Mouse (Mus musculus) monocyte, adult 2 months (primary cell): ENCODE data around the gene Cebpzos.

Experiments used
- DNase-seq, 2 experiments: peaks; one replicate each; pipeline ENCODE4 v3.0.0; 2022; ENCODE audit warnings: low spot score in 2 of 2, low read depth in 1 of 2

The Cebpzos gene

DNA sequence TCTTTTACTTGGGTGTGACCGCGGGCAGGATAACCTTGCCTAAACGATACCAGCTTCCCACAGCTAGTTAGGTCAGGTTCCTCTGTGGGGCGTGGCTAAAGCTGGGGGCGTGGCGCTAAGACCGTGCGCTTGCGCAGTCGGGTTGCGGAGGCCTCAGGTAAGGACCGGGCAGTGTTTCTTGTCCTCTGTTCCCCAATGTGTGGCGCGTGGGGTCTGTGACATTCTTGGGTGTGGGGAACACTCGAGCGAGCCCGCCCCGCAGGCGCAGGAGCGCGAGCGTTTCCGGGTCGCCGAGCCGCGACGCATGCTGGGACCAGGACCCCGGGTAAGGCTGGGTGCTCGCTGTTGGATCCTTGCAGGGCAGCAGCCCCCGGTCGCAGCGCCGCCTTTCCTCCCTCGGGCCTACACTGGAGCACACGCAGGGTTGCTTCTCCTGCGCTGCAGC is at the start of gene Cebpzos:
Gene Cebpzos, plus strand, starts transcription at position 132 of the 445 bp plus-strand sequence.
- peak; percentile 53 to 70 for DNase-seq

DNA sequence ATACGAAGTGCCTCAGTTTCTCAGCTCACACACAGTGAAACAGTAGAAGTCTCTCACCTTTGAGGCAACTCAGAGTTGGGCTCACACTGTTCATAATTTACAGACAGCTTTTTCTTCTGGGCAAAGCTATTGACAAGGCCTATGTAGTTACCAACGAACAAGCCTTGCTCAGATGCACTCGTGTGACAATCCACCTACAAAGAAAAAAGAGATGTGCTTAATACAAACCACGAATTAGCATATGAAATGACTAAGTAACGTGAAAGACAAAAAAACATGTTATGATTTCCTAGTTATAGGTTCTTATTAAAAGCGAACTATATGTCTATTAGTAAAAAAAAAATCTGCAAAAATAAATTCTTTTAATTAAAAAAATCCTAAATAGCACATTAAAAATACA is 42.4 kb upstream of the Cebpzos start:
- DNase-seq = no peak

DNA sequence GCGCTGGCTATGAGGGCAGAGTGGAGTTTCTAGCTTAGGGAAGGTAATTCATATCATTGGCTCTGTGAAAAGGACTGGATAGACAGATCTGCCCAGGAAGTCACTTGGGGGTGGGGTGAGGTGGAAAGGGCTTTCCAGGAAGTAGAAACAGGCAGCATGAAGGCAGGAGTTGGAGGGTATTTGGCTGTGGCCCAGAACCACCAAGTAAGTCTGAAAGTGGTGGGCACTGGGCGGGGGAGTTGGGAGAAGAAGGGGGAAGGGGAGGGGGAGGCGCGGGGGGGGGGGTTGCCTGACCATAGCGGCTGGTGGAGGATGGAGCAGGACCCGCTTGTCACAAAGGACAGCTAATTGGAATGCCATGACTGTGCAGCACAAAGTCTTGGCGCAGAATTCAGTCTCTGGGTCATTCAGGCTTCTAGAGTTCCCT is 34.4 kb upstream of the Cebpzos start:
- DNase-seq = no peak

DNA sequence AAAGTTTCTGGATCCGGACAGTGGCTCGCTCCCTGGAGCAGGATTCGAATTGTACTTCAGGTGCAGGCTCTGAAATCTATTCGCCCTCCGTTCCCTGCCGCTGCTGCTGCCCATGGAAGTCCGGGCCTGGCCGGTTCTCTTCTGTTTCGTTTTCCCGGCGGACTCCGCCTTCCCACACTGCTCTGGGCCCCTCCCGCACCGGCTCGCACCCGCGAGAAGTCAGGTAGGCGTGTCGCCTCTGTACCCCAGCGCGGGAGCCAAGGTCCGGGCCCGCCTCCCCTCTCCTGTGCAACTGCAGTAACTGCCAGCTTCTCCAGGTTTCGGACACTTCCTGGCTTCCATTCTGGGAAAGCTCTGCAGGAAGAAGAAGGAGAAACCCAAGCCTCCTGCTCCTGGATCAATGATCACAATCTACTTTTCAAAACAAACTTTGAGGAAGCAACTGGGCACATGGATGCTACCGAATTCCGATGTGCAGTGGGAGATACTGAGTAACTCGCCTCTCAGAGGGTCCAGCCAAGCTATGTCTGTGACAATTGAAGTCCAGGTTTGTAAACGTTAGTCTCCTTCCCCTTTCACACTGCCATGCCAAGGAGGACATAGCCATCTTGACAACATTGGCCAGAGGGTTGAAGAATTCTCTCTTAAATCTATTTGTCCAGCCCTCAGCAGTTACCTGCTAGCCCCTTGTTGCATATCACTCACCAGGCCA is 33.7 kb upstream of the Cebpzos start, which contains the start of gene Eif2ak2:
Gene Eif2ak2, minus strand, starts transcription at position 173 of the 712 bp plus-strand sequence.
- DNase-seq = peak in 1 of 2 experiments; percentile 40

DNA sequence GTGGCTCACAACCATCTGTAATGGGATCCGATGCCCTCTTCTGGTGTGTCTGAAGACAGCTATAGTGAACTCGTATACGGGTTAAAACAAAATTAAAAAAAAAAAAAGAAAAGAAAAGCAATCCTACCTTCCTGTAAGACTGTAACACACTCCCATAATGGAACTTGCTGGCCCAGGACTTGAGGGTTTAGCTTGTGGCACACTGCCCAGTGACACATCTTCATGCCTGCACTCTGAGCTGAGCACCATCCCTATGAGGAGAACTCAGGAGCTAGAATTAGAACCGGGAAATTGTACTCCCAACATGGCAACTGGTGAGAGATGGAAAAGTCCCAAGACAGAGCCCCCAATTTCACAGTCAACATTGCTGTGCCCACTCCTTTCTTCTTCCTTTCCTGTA is 33.0 kb upstream of the Cebpzos start:
- DNase-seq = no peak

DNA sequence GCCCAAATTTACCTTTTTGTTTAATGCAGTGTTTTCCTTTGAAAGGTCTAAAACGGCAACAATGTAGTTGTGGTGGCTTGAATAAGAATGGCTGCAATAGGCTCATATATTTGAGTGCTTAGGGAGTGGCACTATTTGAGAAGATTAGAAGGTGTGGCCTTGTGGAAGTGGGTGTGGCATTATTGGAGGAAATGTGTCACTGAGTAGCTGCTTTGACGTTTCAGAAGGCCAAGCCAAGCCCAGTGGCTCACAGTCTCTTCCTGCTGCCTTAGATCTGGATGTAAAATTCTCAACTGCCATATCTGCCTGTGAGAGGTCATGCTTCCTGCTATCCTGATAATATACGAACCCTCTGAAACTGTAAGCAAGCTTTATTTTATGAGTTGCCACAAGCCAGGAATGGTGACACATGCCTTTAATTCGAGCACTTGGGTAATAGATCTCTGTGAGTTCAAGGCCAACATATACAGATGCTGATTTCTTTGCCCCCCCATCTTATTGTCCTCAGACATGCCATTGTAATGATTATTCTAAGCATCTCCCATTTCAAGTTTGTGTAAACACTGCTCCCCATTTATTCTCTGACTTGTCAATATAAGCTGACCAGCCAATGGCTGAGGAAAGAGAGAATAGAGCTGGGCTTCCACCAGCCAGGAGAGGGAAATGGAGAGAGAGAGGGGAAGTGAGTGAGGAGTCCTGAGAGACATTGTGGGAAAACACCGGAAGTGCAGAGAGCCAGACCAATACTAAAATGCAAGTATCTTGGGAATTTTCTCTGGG is 30.8 kb upstream of the Cebpzos start:
- DNase-seq = no peak

DNA sequence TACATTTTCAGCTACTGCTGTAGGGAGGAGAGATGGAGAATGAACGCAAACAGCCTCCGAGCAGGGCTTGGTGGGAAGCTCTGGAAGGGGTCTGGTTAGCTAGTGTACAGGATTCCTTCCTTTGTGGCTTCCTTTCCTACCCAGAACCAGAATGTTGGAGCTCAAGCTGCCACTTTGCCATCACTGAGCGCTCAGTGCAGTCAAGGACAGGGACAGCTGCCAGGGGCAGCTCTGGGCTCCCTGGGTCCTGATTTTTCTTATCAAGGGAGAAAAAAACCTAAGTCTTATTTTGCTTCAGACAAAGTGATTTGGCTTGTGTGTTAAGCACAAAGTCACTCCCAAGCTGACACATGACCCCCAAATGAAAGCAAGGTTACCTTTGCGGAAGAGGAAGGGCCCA is 27.7 kb upstream of the Cebpzos start:
- DNase-seq = no peak

DNA sequence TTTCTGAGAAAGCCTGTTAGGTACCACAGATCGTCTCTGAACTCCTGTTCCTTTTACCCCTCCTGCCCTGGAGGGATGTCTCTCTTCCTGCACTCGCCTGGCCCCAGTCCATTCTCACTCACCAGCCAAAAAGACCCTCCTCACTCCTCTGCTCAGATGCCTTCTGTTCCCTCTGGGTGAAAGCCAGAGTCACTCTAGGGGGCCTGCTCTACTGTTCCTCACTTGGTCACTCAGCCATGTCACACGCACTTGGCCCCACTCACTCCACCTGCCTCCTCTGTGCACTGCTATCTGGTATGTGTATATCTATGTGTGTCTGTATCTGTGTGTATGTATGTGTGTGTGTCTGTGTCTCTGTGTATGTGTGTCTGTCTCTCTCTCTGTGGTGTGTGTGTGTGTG is 27.1 kb upstream of the Cebpzos start:
- DNase-seq = no peak

DNA sequence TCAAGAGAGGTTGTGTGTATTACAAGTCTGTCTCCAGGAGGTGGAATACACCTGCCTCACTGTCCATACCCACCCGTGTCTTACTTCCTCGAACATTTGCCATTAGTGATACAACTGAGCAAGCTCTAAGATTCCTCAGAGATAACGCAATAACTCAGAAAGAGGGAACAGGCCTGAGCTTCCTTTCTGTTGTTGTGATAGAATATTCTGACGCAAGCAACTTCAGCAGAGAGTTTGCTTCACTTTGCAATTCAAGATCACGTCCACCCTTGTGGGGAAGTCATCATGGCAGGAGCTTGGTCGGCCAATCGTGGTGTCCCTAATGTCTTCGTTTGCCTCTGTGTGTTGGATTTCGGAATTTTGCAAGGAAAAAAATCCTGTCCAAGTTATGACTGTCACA is 25.3 kb upstream of the Cebpzos start:
- peak in 1 of 2 experiments; percentile 11 for DNase-seq

DNA sequence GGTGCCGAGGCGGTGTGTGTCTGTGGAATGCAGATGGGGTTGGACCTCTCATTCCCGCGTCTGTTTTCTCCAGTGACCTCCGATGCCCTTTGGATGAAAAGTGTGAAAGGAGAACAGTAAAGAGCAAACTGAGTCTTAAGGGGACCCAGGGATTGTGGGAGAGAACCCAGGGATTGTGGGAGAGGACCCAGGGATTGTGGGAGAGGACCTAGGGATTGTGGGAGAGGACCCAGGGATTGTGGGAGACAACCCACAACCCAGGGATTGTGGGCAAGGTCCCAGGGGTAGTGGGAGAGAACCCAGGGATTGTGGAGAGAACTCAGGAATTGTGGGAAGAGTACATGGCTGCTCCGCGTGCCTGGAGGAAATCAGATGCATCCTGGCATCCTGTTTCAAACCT is 21.3 kb upstream of the Cebpzos start:
- no peak for DNase-seq

DNA sequence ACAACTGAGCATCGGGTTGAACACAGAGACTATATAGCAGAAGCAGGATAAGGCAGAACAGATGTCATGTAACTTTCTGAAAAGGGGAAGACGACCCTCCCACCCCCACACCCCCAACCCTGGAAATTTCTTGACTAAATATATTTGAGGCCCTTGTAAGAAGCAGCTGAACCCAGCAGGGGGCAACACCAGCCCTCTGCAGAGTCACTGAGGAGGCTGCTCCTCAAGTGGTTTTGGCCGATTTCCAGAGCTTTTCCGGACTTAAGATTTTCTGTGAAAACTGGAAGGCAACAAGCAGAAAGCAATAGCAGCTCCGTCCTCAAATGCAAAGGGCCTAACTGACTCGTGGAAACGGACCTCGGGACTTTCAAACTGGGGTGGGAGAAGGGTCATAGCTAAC is 20.9 kb upstream of the Cebpzos start:
- no peak for DNase-seq

DNA sequence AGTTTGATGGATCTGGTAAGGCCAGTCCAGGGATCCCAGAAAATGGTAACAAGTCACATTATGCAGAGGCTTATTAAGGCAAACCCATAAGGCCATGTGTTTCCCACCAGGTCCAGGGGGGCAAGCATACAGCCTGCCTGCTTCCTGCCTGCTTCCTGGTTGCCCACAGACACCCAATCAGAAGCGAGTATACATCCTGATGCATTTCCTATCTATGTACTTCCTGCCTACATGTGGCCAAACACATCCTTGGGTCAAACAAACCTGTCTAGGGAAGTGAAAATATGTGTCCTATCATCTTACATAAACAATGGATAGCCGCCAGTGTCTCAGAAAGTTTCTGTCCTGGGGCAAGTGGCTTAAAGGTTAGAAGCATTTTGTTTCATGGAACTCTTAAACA is 13.1 kb upstream of the Cebpzos start:
- no peak for DNase-seq

DNA sequence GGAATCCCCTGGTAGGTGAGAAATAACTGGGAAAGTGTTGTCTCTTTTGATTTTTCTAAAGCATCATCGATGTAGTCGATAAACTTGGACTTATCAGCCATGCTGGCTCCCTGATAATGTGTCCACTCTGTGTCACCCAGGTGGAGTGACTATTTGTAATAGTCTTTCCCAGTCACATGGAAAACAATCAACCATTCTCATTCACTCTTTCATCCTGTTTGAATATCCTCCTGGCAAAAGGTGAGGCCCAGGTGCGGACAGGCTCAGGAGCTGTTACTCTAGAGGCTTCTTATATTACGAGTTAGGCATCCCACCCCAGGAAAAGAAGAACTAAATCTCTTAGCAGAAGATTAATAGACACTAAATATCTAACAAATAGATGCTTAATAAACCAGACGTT is 9.4 kb upstream of the Cebpzos start, which contains the start of gene Sult6b1:
Gene Sult6b1, minus strand, starts transcription at position 101 of the 400 bp plus-strand sequence.
- no peak for DNase-seq

DNA sequence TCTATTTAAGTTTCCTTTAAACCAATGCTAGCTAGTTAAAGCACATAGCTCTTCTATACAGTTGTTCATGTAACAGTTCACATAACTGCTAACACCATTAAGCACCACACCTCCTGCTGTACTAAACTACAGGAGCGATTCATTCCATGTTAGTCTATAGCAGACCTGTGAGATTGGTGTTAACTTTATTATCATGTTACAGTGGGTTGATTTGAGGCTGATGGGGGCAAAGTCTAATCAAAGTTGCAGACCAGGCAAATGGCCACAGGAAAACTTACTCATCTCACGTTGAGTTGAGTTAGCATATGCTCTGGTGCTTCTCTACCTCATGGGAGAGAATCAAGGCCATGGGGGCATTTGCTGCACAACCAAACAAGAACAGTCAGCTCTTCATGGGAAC is 6.9 kb upstream of the Cebpzos start:
- DNase-seq = no peak

DNA sequence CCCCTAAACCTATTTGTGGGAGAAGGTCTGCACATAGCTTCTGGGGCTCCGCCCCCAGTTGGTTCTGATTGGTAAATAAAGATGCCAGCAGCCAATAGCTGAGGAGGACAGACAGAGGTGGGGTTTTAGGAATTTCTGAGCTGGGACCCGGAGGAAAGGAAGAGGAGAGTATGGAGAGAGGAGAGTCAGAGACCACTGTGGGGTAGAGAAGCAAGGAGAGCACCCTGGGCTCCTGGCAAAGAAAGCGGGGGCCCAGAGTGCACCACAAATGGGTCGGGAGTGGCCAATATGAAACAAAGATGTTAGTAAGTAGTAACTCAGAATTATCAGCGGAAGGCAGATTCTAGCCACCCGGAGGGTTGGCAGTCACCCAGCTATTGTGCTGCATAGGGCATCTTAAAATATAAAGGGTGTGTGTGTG is 3.4 kb upstream of the Cebpzos start:
- no peak for DNase-seq

DNA sequence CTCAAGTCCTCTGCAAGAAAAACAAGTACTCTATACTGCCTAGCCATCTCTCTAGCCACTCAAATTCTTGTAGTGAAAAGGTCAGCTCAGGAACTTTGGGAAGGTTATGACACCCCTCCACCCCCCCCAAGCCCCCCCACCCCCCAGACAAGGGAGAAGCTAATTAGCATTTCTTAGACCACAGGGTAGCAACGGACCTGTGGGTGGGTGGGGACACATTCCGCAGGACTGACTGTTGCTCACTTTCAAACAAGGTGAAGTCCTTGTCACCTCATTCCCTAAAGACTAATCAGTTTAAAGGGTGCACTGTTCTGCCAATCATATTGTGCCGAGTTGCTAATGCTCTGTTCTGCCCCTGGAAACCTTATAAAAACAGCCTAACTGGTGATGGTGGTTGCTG is 2.4 kb upstream of the Cebpzos start:
- DNase-seq = no peak

DNA sequence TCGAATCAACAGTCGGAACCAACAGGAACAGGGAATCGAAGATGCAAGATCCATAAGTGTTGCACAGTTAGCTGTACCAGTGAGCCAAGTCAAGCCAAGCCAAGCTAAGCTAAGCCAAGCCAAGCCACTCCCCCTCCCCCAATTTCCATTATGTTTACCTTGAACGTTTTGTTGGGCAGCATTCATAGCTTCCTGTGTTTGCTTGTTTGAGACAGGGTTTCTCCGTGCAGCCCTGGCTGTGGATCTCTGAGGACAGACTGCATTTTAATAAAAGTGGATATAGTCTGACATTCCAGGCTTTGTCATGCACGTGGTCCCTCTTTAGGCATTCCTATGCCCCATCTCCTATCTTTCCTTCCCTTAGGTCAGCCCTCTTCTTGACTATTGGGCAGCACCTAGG is 528 bp upstream of the Cebpzos start:
- DNase-seq = no peak

DNA sequence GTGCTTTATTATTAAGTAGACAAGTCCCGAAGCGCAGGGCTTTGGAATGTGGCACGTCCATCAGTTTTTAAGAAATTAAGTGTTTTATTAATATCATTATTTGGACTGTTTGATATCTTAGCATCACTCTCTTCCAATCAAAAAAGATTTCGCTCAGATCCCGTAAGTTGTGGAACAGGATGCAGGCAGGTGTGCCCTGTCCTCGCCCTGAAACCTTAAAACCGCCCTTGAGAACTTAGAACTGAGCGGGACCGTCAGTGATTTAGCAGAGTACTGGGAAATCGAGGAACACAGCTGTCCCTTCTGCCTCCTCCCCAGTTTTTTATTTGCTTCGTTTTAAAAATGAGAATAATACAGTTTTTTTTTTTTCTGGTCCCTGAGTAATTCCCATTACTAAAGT is 599 bp downstream of the Cebpzos start:
- DNase-seq = no peak

DNA sequence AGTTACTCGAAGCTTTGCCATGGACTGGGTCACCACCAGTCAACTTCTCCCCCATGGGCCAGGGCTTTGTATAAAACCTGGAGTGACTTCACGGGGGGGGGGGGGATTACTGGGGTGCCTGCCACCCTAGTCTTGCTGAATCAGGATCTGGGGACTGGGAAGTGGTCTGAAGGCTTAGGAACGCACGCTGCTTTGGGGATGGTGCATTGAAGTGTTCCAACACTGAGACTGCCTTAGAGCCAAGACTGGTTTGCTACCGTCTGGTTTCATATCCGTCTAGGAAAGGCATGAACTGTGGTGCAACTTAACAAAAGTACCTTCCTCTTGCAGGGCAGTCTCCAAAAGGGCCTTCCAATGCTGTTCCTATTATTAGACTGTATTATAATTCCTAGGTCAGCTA is 1.4 kb downstream of the Cebpzos start:
- DNase-seq = no peak

DNA sequence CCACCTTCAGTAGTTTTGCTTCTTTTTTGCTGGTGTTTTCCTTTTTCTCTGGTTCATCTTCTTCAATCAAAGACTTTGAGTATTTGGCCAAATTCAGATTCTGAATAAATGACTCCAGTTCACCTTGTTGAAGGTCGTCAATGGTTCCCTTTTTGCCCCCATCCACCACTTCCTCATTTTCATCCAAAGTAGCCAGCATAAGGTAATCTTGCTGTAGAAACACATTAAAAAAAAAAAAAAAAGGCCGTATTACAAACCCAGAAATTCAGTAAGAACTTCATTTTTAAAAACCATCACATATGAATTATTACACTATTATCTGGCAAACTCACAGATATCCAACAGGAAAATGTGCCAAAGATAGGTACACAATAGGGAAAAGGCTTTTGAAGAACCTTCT is 19.6 kb downstream of the Cebpzos start:
- no peak for DNase-seq

DNA sequence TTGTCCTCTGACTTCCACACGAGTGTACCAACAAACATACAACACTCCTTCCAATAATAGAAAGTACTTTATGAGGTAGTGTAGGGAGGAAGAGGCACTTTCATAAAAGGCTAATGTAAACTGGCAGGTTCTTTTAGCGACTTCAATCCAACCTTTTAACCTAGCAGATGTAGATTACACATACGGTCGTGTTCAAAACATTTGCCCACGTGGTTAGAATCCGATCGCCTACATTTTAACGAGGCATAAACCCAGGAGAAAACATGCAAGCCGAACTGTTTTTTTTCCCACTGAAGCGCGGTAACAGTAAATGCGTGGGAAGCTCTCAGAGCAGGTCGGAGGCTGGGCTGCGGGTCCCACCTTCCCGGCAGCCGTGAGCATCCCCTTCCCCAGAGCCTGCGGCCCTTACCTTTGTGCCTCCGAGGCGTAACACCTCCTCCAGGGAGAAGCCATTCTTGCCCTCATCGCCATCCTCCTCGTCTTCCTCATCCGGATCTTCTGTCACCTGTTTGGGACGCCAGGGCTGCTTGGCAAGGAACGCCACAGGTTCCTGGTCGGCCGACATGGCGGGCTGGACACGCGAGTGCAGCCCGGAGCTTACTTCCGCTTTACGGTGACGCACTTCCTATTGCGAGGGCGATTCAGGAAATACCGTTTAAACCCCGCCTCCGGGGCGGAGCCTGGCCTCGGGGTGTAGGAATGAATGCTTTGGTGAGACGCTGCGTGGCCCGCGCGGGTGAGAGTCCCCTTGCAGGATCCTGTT is 20.3 kb downstream of the Cebpzos start, which contains the start of the genes Cebpz and Ndufaf7:
Gene Cebpz, minus strand, starts transcription at position 601 of the 763 bp plus-strand sequence.
Gene Ndufaf7, plus strand, starts transcription at position 671 of the 763 bp plus-strand sequence.
- DNase-seq = peak; percentile 93 to 97
